Mouse (Mus musculus) spleen, adult 2 months (tissue): ENCODE measurements around the gene Trim38. TPM values are rescaled to one million over a fixed set of nuclear protein-coding genes. Genes with fewer than 3 reads are reported as not detected.

Experiments used
- DNase-seq, 2 experiments: peaks; one replicate each; pipeline versions ENCODE4 v3.0.0 to v3.0.0-alpha.2; 2012 to 2021; ENCODE audit warnings: low spot score in 2 of 2, low read depth in 1 of 2
- H3K27ac ChIP-seq: fragments of 200-500 bp; 2 replicates; pipeline ENCODE4 v1.5.1; 2012; ENCODE audit warnings: low read length, inconsistent platforms; ENCODE audit not compliant: insufficient read depth
- H3K27me3 ChIP-seq: fragments of 200-500 bp; 2 replicates; pipeline ENCODE4 v1.6.1; 2012; ENCODE audit warnings: mild to moderate bottlenecking, moderate library complexity, low read length, inconsistent platforms; ENCODE audit not compliant: control insufficient read depth, insufficient read depth
- H3K36me3 ChIP-seq: fragments of 200-500 bp; 2 replicates; pipeline ENCODE4 v1.6.1; 2012; ENCODE audit warnings: mild to moderate bottlenecking, low read length, inconsistent platforms; ENCODE audit not compliant: control insufficient read depth, insufficient read depth
- H3K4me1 ChIP-seq: fragments of 200-500 bp; 2 replicates; pipeline ENCODE4 v1.6.1; 2011; ENCODE audit warnings: inconsistent platforms; ENCODE audit not compliant: control insufficient read depth, insufficient read depth, insufficient read length
- H3K4me3 ChIP-seq: fragments of 200-500 bp; 2 replicates; pipeline ENCODE4 v1.5.1; 2011; ENCODE audit warnings: mild to moderate bottlenecking, inconsistent platforms; ENCODE audit not compliant: insufficient read depth, insufficient read length; ENCODE audit errors: extremely low read depth
- CTCF ChIP-seq: fragments of 200-500 bp; IDR thresholded peaks from 2 replicates; pipeline ENCODE4 v1.5.1; 2011; ENCODE audit warnings: mild to moderate bottlenecking, inconsistent platforms; ENCODE audit not compliant: insufficient read depth, insufficient read length, insufficient replicate concordance; ENCODE audit errors: extremely low read depth
- POLR2A ChIP-seq: fragments of 200-500 bp; IDR thresholded peaks from 2 replicates; pipeline ENCODE4 v1.6.1; 2011; ENCODE audit warnings: low read depth, low read length, inconsistent platforms
- whole genome bisulfite sequencing: fragments of 180-500 bp; shearing (Covaris S2); methylation state at CpG from one replicate; pipeline ENCODE4 v1.1.7; 2018; 5-methylcytosine and 5-hydroxymethylcytosine counted together
- polyA plus RNA-seq: library from polyadenylated mRNA; depleted of rRNA; stranded (reverse); fragments of >200 nt; gene quantifications from 2 replicates; pipeline ENCODE4 v1.2.3, GENCODE M21; 2012

The Trim38 gene
- polyA plus RNA-seq, 1 experiment = not detected

- no peak within 1 kb of the TSS for H3K27ac ChIP-seq
- TF ChIP-seq POLR2A (no peak), CTCF (no peak)
- WGBS = 87% methylated on average over 15 of the region's 15 CpGs
- no peak for DNase-seq
- no peaks in the 10 kb centered on the region for H3K4me1 ChIP-seq
- no peaks in the 10 kb centered on the region for H3K36me3 ChIP-seq
- no peak within 1 kb of the TSS for H3K4me3 ChIP-seq
- no peaks in the 10 kb centered on the region for H3K27me3 ChIP-seq
Measured at GRCm38 (mm10) chr13:23806422-23807052, 36.8 kb downstream of the Trim38 start, which contains the start of gene Slc17a2. Gene Slc17a2, plus strand, starts transcription at chr13:23806993.

- Histone ChIP-seq H3K36me3 (no peaks in the 10 kb centered on the region), H3K4me3 (no peak overlapping the region), H3K27ac (no peak overlapping the region), H3K4me1 (no peaks in the 10 kb centered on the region), H3K27me3 (no peaks in the 10 kb centered on the region)
- WGBS = 70% methylated on average over 2 of the region's 2 CpGs
- TF ChIP-seq CTCF = no peak
- no peak for TF ChIP-seq POLR2A
- no peak for DNase-seq
Measured at GRCm38 (mm10) chr13:23816148-23816547, 46.4 kb downstream of the Trim38 start.

GRCm38 (mm10) chr13:23820179-23820940 is 50.6 kb downstream of the Trim38 start:
- Histone ChIP-seq H3K4me1 (no peaks in the 10 kb centered on the region), H3K36me3 (no peaks in the 10 kb centered on the region), H3K27ac (no peak overlapping the region), H3K27me3 (no peaks in the 10 kb centered on the region), H3K4me3 (no peak overlapping the region)
- WGBS = 78% methylated on average over 4 of the region's 4 CpGs
- TF ChIP-seq POLR2A = no peak
- DNase-seq = no peak

- no peak for DNase-seq
Measured at GRCm38 (mm10) chr13:23822213-23822612, 52.5 kb downstream of the Trim38 start.

GRCm38 (mm10) chr13:23826606-23827005 is 56.9 kb downstream of the Trim38 start:
- no peak overlapping the region for H3K27ac ChIP-seq
- 76% methylated on average over 3 of the region's 3 CpGs for WGBS
- H3K4me1 ChIP-seq = no peaks in the 10 kb centered on the region

More at GRCm38 (mm10) chr13:23822213-23822612, 52.5 kb downstream of the Trim38 start:
- 91% methylated on average over 3 of the region's 3 CpGs for WGBS
- H3K4me1 ChIP-seq = no peaks in the 10 kb centered on the region
- H3K27ac ChIP-seq = no peak overlapping the region
- H3K4me3 ChIP-seq = no peak overlapping the region
- H3K36me3 ChIP-seq = no peaks in the 10 kb centered on the region
- no peaks in the 10 kb centered on the region for H3K27me3 ChIP-seq
- TF ChIP-seq CTCF (no peak), POLR2A (no peak)

GRCm38 (mm10) chr13:23833053-23833452 is 63.3 kb downstream of the Trim38 start:
- Histone ChIP-seq H3K4me3 (no peak overlapping the region), H3K27me3 (no peaks in the 10 kb centered on the region), H3K27ac (no peak overlapping the region), H3K4me1 (no peaks in the 10 kb centered on the region), H3K36me3 (no peaks in the 10 kb centered on the region)
- TF ChIP-seq POLR2A = no peak
- 0 out of 2 replicates have a peak, but pooled peaks have one; percentile 44 for TF ChIP-seq CTCF
- peak in 1 of 2 experiments; percentile 23 for DNase-seq
- 15% methylated on average over 6 of the region's 6 CpGs for WGBS

More at GRCm38 (mm10) chr13:23826606-23827005, 56.9 kb downstream of the Trim38 start:
- no peaks in the 10 kb centered on the region for H3K36me3 ChIP-seq
- TF ChIP-seq POLR2A (no peak), CTCF (no peak)
- H3K27me3 ChIP-seq = no peaks in the 10 kb centered on the region
- no peak overlapping the region for H3K4me3 ChIP-seq
- no peak for DNase-seq

GRCm38 (mm10) chr13:23834836-23835235 is 65.1 kb downstream of the Trim38 start:
- Histone ChIP-seq H3K4me3 (no peak overlapping the region), H3K27me3 (no peaks in the 10 kb centered on the region), H3K4me1 (no peaks in the 10 kb centered on the region), H3K36me3 (no peaks in the 10 kb centered on the region), H3K27ac (no peak overlapping the region)
- TF ChIP-seq POLR2A (no peak), CTCF (no peak)
- DNase-seq = no peak
- WGBS = 93% methylated on average over 5 of the region's 5 CpGs
